Mouse (Mus musculus): ENCODE data around the gene Siglech. TPM values are rescaled to one million over a fixed set of nuclear protein-coding genes. Genes with fewer than 3 reads are reported as not detected.
"Not testable (repeated sequence)": the region's sequence is repeated elsewhere in the genome, so short reads cannot be mapped to it uniquely, and the experiment has no call there.

Gene Siglech
- total RNA-seq (2021): under 1 TPM; 0.10 to 0.13 TPM
- long read RNA-seq, experiment 1: 0 reads
- long read RNA-seq, experiment 2: 0 reads

- intact Hi-C loops (cut with DNase I): no loop called here
- no peak for DNase-seq
Observed at GRCm38 (mm10) chr7:55767926-55768325, at the start of gene Siglech. TSS of gene Siglech (plus strand) at chr7:55768178.

GRCm38 (mm10) chr7:55722673-55723072 lies 45.3 kb upstream of the Siglech start:
- no peak for DNase-seq
- intact Hi-C loops (cut with DNase I): loop anchor here (10.0 kb wide), 1 partner anchor 48 kb away; no protein-coding TSS in a partner anchor

GRCm38 (mm10) chr7:55728903-55729302 lies 39.1 kb upstream of the Siglech start:
- intact Hi-C loops (cut with DNase I): loop anchor here (10.0 kb wide), 1 partner anchor 54 kb away; no protein-coding TSS in a partner anchor
- no peak for DNase-seq

GRCm38 (mm10) chr7:55734483-55734882 lies 33.5 kb upstream of the Siglech start:
- intact Hi-C loops (cut with DNase I): no loop called here
- no peak for DNase-seq

GRCm38 (mm10) chr7:55737125-55737912 lies 30.7 kb upstream of the Siglech start:
- no peak for DNase-seq
- intact Hi-C loops (cut with DNase I): no loop called here

- intact Hi-C loops (cut with DNase I): no loop called here
- no peak for DNase-seq
Observed at GRCm38 (mm10) chr7:55743614-55744267, 24.2 kb upstream of the Siglech start.

GRCm38 (mm10) chr7:55744566-55745220 lies 23.3 kb upstream of the Siglech start:
- no peak for DNase-seq
- intact Hi-C loops (cut with DNase I): no loop called here

- no peak for DNase-seq
- intact Hi-C loops (cut with DNase I): no loop called here
Observed at GRCm38 (mm10) chr7:55750841-55751240, 17.1 kb upstream of the Siglech start.

GRCm38 (mm10) chr7:55759346-55759745 lies 8.6 kb upstream of the Siglech start:
- no peak for DNase-seq
- intact Hi-C loops (cut with DNase I): no loop called here

GRCm38 (mm10) chr7:55780011-55780410 lies 12.0 kb downstream of the Siglech start:
- no peak for DNase-seq
- intact Hi-C loops (cut with DNase I): no loop called here

- intact Hi-C loops (cut with DNase I): no loop called here
Observed at GRCm38 (mm10) chr7:55782493-55782892, 14.5 kb downstream of the Siglech start.

GRCm38 (mm10) chr7:55784580-55784979 lies 16.6 kb downstream of the Siglech start:
- intact Hi-C loops (cut with DNase I): no loop called here
- no peak for DNase-seq

More at GRCm38 (mm10) chr7:55782493-55782892, 14.5 kb downstream of the Siglech start:
- DNase-seq: no peak

GRCm38 (mm10) chr7:55790586-55790985 lies 22.6 kb downstream of the Siglech start:
- intact Hi-C loops (cut with DNase I); DNase-seq: not testable (repeated sequence)

GRCm38 (mm10) chr7:55792280-55792679 lies 24.3 kb downstream of the Siglech start:
- intact Hi-C loops (cut with DNase I): no loop called here
- no peak for DNase-seq

- intact Hi-C loops (cut with DNase I): no loop called here
- no peak for DNase-seq
Observed at GRCm38 (mm10) chr7:55793236-55793951, 25.4 kb downstream of the Siglech start.

GRCm38 (mm10) chr7:55793952-55794603 lies 26.1 kb downstream of the Siglech start, which contains the start of gene Tubgcp5:
TSS of gene Tubgcp5 (plus strand) at chr7:55794154.
- intact Hi-C loops (cut with DNase I): no loop called here
- peak; percentile 92 to 96 for DNase-seq

GRCm38 (mm10) chr7:55799981-55800380 lies 32.0 kb downstream of the Siglech start:
- intact Hi-C loops (cut with DNase I): loop anchor here (5.0 to 10.0 kb wide), 2 partner anchors 42 to 105 kb away; partner anchors contain the start of gene Cyfip1
- no peak for DNase-seq

GRCm38 (mm10) chr7:55809967-55810366 lies 42.0 kb downstream of the Siglech start:
- DNase-seq: no peak
- intact Hi-C loops (cut with DNase I): loop anchor here (5.0 to 10.0 kb wide), 2 partner anchors 95 to 392 kb away; no protein-coding TSS in a partner anchor

GRCm38 (mm10) chr7:55824468-55824867 lies 56.5 kb downstream of the Siglech start:
- intact Hi-C loops (cut with DNase I): no loop called here
- no peak for DNase-seq

GRCm38 (mm10) chr7:55827551-55827950 lies 59.6 kb downstream of the Siglech start:
- no peak for DNase-seq
- intact Hi-C loops (cut with DNase I): no loop called here
